Mouse (Mus musculus) heart, adult 18-20 months (tissue): Measurements from ENCODE around the gene AC134908.4. TPM values are rescaled to one million over a fixed set of nuclear protein-coding genes. Genes with fewer than 3 reads are reported as not detected.
A peak's percentile ranks its signal among the peaks of the same experiment; 100 is the strongest.
"Not testable (repeated sequence)": the region's sequence is repeated elsewhere in the genome, so short reads cannot be mapped to it uniquely, and the experiment has no call there.

Source experiments
- DNase-seq, 2 experiments: peaks; one replicate each; pipeline ENCODE4 v3.0.0; 2021 to 2022; ENCODE audit warnings: mixed read lengths in 1 of 2
- total RNA-seq, 2 experiments: library from RNA; stranded (reverse); gene quantifications; 2 replicates each; pipeline ENCODE4 v1.2.3; 2021

AC134908.4 gene
- total RNA-seq, 2 experiments from 2014 or later: not detected

DNA sequence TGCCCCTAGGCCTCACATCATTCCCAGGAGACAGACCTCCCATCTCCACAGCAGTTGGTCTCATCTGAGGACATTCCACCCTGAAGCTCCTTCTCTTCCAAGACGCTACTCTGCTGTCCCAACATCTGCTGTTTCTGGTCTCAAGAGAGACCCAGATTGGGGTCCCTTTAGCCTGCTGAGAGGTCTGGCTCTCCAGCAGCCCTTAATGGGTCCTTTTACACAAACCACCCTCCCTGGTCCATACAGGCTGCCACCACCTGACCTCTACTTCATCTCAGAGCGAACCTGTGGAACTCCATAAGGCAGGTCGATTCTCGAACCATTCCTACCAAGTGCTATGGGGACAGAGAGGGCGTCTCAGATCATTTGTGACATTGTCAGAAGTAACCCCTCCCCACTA lies 12.6 kb upstream of the AC134908.4 start:
- DNase-seq: no peak

DNA sequence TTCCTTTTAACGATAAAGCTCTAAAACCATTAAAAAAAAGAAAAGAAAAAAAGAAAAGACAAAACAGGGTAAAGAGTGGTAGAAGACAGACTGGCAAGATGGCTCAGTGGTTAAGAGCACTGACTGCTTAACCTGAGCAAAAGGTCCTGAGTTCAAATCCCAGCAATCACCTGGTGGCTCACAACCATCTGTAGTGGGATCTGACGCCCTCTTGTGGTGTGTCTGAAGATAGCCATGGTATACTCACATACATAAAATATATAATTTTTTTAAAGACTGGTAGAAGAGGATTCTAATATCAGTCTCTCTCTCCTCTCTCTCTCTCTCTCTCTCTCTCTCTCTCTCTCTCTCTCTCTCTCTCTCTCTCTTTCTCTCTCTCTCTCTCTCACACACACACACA lies 12.0 kb upstream of the AC134908.4 start:
- not testable (repeated sequence) for DNase-seq

DNA sequence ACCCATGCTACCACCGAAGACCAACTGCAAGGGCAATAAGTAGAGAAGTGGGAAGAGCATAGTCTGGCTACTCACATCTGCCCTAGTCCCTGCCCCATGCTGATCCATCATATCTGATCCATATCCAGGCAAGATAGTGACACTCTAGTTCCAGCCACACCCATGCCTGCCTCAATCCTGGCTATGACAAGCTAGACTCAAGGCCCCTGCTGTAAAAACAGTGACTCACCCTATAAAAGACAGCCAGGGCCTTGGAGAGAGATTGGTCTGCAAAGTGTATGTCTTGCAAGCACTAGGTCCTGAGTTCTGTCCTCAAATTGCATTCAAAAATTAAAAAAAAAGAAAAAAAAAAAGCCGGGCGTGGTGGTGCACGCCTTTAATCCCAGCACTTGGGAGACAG lies 11.0 kb upstream of the AC134908.4 start:
- no peak for DNase-seq

DNA sequence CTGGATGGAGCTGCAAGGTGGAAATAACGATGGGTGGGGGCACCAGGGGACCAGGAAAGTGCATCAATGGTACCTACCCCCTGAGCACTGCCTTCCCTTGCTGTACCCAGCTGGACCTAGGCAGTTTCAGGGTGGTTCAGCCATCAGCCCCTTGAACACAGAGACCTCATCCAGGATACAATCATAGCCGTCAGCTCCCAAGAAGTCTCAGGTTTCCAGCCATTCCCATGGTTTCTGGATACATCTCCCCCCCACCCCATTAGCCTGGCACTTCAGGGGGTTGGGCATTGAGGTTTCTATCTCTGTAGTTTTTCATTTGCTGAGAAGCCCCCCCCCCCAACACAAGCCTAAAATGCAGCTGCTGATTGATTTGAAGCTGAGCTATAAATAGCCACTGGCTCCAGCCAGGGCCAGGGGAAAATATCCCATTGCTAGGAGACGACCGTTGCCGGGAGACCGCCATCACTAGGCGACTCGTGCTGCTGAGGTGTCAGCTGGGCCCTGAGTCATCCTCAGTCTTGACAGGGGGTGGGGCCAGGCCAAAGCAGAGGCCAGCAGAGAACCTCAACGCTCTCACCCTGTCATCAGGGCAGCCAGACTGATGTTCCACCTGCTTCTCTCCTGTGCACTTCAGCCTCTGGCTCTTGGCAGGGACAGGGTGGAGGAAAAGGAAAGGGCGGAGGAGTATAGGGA lies 7.5 kb upstream of the AC134908.4 start:
- peak; percentile 50 to 74 for DNase-seq

DNA sequence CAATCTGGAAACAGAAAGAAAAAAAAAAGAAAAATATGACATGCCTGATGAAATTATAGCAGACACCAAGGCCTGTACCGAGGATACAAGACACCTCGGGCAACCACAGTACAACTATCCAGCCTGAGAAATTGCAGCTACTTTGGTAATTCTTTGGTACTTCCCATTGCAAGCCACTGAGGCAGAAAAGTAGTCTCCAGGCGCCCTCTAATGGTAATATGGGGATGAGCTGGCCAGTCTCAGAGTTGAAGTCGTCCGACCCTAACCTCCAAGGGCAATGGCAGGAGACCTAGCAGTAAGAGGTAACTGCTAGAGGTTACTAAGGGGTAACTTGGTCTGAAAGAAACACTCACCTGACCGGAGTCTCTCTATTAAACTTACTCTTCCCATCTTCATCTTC lies 5.6 kb upstream of the AC134908.4 start:
- DNase-seq: peak; percentile 75 to 83

DNA sequence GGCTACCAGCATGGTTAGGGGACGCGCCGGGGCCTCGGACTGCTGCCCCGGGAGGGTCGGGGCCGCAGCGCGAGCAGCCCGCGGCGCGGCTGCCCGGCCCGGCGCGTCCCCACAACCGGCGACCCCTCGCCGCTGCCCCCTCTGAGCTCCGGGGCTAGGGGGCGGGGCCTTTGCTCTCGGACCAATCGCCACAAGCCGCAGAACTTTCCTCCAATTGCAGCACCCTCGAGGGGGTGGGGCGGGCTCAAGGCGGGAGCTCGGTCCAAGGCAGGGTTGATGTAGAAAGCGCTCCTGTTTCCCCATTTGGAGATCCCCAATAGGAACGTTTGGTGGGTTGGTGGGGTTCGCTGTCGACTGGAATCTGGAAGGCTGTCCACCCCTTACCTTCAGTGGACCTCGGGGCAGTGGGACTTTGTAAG lies 1.5 kb upstream of the AC134908.4 start, which contains the start of gene Metrn:
Gene Metrn, minus strand, starts transcription at position 186 of the 419 bp plus-strand sequence.
- DNase-seq: peak; percentile 93 to 94

DNA sequence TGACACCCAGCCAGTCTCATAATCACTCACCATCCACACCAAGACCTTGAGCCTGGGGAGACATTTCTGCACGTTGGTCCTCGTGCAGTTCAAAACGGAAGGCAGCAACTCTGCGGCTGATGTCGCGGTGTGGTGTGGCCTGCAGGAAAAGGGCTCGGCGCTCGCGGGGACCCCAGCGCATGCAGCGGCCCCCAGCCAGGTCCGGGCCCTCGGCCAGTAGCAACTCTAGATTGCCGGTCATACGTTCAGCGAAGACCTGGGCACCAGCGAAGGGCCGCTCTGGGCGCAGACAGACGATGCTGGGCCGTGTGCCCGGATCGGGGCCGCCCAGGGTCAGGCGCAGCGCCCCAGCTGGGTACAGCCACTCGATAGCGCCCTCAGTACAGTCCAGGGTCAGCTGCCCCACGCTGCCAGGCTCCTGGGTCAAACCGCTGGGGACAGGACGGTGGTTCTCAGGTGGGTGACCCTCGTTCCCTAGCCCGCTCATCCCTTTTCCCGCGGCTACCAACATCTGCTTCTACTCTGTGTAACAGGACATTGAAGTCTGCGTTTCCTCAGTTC lies 832 bp upstream of the AC134908.4 start:
- DNase-seq: peak; percentile 50 to 52

DNA sequence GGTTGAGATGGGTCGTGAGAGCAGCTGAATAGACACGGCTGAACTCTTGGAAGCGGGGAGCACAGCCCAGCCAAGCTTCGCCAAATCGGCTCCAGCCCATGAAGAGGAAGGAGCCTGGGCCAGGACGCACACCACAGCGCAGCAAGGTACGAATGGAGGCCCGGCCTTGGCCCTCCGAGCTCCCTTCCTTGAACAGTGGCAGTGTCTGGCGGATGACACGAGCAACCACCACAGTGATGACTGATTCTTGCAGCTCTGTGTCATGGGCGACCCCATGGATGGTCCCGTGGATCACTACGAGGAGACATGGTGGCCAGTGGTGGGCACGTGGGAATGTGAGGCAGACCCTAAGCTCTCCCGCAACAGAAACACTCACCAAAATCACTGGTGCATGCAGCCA lies 461 bp downstream of the AC134908.4 start:
- DNase-seq: no peak

DNA sequence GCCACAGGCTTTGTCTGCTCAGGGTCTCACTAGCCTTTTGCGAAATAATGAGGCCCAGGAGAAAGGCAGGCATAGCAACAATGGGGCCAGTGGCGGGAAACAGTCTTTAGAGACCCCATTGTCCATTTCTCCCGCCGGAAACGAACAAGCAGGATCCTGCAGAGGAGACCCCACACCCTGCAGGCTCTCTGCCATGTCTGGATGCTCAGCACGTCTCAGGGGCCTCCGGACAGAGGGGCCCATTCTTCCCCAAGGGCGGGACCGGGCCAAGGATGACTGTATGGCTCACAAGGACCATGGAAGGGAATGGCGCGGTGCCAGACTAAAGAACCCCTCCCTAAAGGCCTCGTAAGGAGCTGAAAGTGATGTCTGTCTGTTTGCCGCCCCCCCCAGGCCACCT lies 1.3 kb downstream of the AC134908.4 start:
- DNase-seq: no peak

DNA sequence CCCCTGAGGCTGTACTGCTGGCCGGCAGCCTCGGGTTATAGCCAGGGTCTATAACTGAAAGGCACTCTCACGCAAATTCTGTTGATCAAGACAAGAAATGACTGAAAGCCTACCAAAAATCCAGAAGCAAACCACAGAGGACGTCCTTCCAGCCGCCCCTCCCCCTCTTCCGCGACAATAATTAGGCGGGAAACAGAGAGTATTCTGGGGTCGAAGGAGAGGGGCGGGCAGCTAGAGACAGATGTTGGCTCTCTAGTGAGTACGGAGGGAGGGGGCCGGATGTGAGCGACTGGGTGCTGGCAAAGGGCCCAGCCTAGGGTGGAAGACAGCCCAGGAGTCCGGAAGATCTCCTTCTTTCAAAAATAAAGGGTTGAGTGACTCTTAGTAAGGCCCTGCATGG lies 2.8 kb downstream of the AC134908.4 start, which contains the start of gene Fam173a:
Gene Fam173a, minus strand, starts transcription at position 287 of the 400 bp plus-strand sequence.
- peak; percentile 85 to 89 for DNase-seq

DNA sequence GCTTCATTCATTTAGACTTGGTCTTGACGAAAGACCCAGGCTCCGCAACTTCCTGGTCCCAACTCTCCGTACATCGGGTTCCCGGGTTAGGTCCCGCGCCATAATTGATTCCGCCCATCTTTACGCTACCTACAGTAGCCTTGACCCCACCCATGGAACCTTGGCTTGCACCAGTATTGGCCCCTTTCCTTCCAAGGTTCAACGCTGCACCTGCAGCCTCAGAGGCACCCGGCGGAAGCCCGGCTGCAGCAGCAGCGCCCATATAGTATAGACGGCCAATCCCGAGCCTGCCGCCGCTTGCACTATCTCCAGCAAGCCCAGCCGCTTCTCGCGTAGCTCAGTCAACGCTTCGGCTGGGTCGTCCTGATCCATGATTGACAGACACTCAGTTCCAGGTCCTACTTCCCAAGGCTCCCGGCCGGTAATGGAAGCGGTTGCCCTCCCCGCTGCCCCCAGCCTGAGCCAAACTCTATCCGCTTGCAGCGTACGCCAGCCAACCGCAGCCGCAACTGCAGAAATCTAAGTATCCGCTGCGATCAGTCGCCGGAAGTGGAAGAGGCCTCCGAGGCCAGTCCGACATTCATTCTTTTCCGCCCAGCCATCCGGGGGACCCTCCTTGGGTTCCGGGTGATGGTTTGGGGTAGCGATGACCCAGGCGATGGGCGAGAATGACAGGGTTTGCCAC lies 3.5 kb downstream of the AC134908.4 start:
- peak; percentile 86 to 94 for DNase-seq

DNA sequence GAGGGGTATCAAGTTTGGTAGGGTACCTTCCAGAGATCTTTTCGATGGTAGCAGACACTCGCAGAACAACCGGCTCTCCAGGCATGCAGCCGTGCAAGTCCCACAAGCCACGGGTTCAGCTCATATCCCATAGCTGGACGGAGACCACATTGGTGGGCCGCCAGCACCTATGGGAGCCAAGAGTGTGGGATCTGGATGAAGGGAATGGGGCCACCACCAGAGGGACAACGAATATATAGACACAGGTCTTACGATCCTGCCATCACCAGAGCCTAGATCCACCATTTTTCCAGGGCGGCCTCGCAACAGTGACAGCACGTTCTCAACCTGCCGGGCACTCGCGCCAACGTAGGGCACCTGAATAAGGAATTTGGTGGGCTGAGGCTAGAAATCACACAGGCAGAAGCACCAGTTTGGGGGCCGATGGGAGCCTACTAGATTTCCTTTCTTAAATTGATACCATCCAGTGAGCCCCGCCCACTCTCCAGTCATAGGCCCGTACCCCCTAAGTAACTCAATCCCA lies 4.1 kb downstream of the AC134908.4 start:
- DNase-seq: no peak

DNA sequence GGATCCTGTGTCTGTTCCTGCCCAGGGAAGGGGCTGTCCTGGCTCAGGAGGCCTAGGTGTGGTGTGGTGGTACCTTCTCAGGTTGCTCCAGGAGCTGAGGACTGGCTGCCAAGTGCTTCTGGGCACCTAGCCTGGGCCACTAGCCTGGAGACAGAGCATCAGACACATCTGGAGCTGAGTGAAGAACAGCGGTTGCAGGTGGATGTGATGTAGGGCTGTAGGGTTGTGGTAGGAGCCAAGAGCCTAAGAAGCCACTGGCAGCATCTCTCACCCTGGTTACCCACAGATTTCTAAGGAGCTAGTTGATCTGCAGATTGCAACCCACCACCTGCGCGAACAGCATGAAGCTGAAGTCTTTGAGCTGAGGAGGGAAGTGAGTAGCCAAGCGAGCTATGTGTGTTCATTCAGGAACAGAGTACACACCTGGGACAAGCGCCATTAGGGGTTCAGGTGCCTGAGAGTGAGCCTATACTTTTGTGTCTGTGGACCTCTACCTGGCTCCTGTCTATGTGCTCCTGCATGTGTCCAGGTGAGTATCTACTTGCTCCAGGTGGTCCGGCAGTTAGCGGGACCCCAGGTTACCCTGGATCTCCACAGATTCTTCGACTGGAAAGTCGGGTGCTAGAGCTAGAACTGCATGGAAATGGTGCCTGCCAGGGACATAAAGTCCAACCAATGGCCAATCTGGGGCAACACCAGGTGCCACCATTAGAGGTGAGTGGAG lies 8.5 kb downstream of the AC134908.4 start:
- DNase-seq: no peak

DNA sequence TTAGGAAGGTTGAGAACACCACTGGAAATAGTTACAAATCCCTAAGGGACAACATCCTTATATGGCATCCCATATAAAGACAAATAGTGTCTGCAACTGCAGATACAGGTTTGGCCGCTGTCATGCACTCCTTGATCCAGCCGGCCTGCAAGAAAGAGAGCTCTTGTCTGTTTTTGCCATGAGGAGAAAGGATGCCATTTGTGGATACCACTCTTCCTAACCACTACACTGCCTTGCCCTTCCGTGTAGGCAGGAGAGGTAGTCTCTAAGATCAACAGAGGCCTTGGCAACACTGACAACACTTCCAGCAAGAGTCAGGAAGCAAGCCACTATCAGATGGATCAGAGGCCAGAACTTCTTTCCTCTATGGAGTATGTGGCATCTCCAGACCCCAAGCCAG lies 9.2 kb downstream of the AC134908.4 start, which contains the start of gene Ccdc78:
Gene Ccdc78, plus strand, starts transcription at position 301 of the 400 bp plus-strand sequence.
- no peak for DNase-seq

DNA sequence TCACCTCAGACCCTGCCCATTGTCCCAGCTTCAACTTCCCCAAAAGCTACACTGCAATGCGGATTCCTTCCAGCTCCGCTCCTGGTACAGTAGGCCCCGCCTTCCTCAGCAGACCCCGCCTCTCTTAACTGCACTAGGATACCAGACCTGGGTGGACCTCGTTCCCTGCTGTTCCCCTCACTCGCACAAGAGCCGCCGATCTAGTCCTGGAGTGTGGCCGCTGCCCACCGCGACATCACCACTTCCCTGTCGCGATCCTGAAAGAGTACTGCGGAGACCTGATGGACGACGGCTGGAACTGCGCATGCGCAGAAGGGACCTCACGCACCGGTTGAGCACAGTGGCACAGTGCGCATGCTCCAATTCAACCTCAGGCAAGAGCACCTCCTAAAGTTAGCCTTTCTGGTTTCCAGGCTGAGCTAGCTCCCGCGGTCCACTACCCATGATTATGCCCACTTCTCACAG lies 10.1 kb downstream of the AC134908.4 start, which contains the start of gene Haghl:
Gene Haghl, minus strand, starts transcription at position 393 of the 465 bp plus-strand sequence.
- DNase-seq: peak; percentile 96 to 97

DNA sequence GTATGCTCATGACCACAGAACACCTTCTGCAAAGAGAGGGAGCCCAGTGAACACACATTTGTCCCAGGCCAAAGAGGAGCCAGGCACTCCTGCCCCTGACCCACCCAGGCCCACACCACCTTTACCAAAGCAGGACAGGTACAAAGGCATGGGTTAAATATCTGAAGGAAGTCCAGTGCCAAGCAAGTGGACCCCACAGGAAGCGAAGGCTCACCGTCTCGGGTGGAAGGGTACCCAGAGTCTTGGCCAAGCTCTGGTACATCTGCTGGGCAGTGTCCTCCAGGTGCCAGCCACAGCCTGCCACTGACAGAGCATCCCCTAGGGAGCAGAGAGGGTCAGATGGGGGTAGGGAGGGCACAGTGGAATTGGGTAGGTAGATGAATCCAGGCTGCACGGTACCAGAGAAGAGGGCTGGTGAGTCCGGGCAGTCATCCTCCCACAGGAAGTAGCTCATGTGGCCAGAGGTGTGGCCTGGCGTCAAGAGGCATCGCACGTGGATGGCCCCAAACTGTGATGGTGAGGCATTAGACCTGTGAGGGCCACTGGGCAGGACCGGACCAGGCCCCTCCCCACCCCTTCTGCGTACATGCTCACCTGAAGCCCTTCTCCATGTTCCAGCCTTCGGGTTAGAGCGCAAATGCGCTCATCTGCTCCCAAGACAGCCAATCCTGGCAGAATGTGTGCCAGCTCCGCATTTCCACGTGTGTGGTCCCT lies 11.4 kb downstream of the AC134908.4 start:
- DNase-seq: no peak

DNA sequence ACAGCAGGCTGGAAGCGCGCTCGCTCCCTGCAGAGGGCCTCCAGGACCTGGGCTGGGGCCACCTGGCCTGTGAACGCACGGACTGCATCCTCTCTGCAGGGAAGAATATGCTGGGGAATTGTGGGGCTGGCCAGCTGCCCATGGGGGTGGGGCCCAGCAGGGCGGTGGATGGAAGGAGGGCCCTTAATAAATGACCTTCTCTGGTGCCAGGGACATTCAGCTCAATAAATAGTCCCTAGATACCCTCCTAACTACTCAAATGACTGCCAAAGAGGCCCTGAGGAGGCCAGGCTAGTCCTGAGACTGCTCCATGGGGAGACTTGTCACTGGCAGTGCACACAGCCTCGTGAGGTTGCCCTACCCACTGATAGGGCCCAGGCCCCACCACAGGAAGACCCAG lies 12.4 kb downstream of the AC134908.4 start:
- DNase-seq: peak; percentile 58 to 64

DNA sequence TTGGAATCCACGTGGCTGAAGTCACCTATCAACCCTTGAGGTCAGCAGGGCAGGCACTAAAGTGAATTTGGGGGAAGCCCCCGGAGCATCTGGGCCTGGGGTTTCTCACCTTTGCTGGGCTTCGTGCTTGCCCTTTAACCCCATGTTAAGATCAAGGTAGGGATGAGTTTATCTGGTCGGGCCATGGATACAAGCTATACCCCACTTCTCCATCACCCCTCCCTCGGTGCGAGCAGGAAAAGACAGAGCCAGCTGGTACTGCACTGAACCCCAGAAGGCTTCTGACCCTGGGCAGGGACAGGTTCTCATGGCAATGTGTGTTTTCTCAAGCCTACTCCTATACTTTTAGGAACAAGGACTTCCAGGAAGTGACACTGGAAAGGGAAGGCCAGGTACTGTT lies 14.1 kb downstream of the AC134908.4 start:
- DNase-seq: no peak

DNA sequence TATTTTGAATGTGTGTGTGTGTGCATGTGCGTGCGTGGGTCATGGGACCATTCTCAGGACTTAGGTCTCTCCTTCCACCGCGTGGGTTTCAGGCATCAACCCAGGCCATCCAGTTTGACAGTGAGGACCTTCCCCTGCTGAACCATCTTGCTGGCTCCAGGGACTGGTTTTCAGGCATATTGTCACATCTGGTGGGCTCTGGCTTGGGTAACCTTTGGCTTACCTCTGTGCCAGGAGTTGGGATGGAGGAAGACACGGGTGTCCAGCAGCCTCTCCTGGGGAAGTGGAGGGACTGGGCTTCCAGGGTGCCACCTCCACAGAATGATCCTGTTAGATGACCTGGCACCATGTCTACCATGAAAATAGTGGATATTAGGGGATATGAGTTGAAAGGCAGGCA lies 17.5 kb downstream of the AC134908.4 start:
- DNase-seq: no peak

DNA sequence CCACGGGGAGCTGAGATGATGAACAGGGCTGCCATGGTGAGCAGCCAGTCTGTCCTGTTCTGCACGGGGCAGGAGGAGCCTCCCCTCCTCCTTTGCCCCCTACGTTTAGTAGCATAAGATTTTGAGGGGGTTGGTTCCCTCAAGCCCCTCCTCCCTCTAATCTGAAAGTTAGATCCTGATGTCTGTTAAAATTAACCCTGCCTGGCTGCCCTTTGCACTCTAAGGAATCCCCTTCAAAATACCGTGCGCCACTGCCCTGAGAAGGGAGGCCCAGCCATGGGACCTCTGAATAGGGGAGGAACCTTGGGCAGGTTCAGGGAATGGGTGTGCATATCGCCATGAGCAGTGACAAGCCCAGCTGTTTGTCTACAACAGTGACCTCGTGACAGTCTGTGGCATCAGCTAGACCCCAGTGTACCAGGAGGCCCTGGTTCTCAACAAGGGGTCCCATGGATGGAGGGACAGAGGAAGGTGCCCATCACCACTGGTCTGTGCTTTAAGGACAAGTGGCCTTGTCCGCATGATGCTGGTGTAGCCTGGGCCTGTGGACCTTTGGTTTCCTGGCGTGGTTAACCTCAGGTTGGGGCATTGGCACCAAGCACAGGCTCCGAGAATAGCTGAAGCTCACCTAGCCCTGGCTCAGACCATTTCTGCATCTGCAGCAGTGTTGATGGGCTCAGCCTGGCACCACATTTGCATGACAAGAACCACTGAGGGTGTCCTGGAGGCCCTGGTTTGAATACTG lies 20.0 kb downstream of the AC134908.4 start:
- DNase-seq: no peak
